Mouse (Mus musculus) ES-Bruce4 (cell line): ENCODE data around the gene 4921501E09Rik.

Source experiments
- CTCF ChIP-seq: IDR thresholded peaks from one replicate; pipeline ENCODE4 v1.8.1; 2011; ENCODE audit warnings: low read depth, low read length
- POLR2A ChIP-seq: IDR thresholded peaks from one replicate; pipeline ENCODE4 v1.8.1; 2011; ENCODE audit warnings: low read length; ENCODE audit not compliant: insufficient read depth

DNA sequence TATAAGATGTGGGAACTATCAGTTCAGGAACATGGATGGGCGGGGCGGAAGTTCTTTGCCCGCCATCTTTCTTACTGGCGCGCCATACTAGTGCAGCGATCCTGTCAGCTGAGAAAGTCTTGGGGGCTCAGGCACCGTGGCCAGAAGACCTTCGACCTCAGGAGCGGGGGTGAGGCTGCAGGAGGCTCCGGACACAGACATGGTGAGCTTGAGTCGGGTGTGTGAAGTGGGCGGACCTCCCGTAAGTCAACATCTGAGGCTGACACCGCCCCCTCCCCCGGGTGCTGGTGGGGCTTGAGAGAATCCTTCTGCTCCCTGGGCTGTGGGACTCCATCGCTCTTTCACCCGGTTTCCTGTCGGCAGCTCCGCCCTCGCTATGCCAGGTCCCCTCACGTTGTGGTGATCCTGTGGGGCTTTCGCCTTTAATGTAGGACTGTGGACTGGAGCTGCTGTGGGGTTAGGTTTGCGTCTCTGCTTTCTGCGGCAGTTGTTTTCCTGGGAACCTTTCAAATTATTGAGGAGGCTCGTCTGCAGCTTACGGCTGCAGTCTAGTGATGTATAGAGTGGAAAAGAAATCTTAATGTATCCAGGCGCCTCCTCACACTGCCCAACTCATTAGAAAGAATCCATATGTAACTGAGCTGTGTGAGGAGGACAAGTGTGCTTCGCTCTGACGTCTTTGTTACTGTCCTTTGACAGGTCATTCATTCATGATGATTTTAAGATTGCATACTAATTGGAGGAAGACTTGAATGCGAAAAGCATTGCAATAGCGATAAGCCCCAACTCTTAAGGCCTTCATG lies 24.7 kb upstream of the 4921501E09Rik start:
- TF ChIP-seq CTCF, result no peak
- TF ChIP-seq POLR2A, result no peak
